Mouse (Mus musculus) neural tube, embryonic 12.5 days (tissue): Measurements from ENCODE around the gene Lrrc42. TPM values are rescaled to one million over a fixed set of nuclear protein-coding genes. Genes with fewer than 3 reads are reported as not detected.

Experiments
- ATAC-seq: fragments of 200-750 bp; cut with Nextera tagmentation; 2 replicates; pipeline ENCODE4 v1.8.0; 2017; ENCODE audit warnings: low read depth, mild to moderate bottlenecking, moderate TSS enrichment, moderate library complexity; ENCODE audit not compliant: low FRiP score
- H3K27ac ChIP-seq: fragments of 300-500 bp; sonication (generic); 2 replicates; pipeline ENCODE4 v1.5.1; 2016
- H3K27me3 ChIP-seq: fragments of 300-500 bp; sonication (generic); replicated peaks from 2 replicates; pipeline ENCODE4 v1.6.1; 2016; ENCODE audit warnings: mild to moderate bottlenecking
- H3K36me3 ChIP-seq: fragments of 300-500 bp; sonication (generic); 2 replicates; pipeline ENCODE4 v1.6.1; 2016; ENCODE audit warnings: mild to moderate bottlenecking
- H3K4me1 ChIP-seq: fragments of 300-500 bp; sonication (generic); 2 replicates; pipeline ENCODE4 v1.6.1; 2016
- H3K4me2 ChIP-seq: fragments of 300-500 bp; sonication (generic); replicated peaks from 2 replicates; pipeline ENCODE4 v1.6.1; 2016; ENCODE audit warnings: mild to moderate bottlenecking
- H3K4me3 ChIP-seq: fragments of 300-500 bp; sonication (generic); 2 replicates; pipeline ENCODE4 v1.5.1; 2016
- H3K9ac ChIP-seq: fragments of 300-500 bp; sonication (generic); 2 replicates; pipeline ENCODE4 v1.6.1; 2016; ENCODE audit warnings: mild to moderate bottlenecking
- H3K9me3 ChIP-seq: fragments of 300-500 bp; sonication (generic); 2 replicates; pipeline ENCODE4 v1.6.1; 2016; ENCODE audit warnings: mild to moderate bottlenecking
- WGBS: fragments of 180-500 bp; shearing (Covaris S2); methylation state at CpG from one replicate; pipeline ENCODE4 v1.1.7; 2016; 5-methylcytosine and 5-hydroxymethylcytosine counted together
- polyA plus RNA-seq: library from polyadenylated mRNA; unstranded; fragments of >200 nt; fragmentation: Nextera tagmentation; extraction: Ambion mirVana; gene quantifications from 2 replicates; pipeline ENCODE4 v1.2.1, GENCODE M21; 2016

The Lrrc42 gene
- polyA plus RNA-seq, 1 experiment from 2014 or later, result 66.3 TPM

DNA sequence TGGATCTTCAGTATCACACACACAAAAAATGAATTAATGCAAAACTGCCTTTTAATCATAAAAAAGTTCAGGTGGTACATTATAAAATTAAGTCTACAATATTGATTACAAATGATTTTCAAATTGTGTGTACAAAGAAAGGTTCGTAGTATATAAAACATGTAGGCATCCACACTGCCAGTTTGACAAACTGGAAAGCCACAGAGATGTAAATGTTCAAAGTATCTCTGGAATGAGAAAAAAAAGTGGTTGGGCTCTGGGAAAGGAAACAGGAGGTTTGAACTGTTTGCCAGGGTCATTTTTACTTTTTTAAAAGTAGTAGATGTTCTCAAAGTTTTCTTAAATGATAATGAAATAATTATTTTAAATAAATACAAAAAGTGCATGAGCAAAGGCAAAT, 7.3 kb downstream of the Lrrc42 start:
- Histone ChIP-seq H3K27ac (no peak overlapping the region), H3K4me1 (peaks cover 12% of the 10 kb centered on the region), H3K36me3 (peaks cover 21% of the 10 kb centered on the region), H3K4me3 (no peak overlapping the region), H3K9me3 (no peaks in the 10 kb centered on the region), H3K27me3 (no peaks in the 10 kb centered on the region), H3K4me2 (no peak overlapping the region), H3K9ac (no peak overlapping the region)
- 85% methylated on average over 1 of the region's 1 CpGs for WGBS
- no peak for ATAC-seq

DNA sequence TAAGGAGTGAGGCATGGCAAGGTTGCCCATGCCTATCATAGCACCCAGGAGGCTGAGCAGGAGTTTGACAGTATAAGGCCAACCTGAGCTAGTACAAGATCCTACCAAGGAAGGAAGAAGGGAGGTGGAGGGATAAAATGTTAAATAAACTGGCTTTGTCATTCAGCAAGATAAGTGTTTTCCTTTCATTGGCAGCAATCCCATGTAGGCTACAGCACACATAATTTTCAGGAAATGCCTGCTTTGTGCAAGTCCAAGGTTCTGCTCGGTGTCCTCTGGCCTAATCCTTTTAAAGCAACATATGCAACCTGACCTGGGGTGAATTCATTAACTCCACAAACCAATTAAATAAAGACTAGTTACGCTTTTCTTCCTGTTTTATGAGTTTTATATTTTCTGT, 8.0 kb downstream of the Lrrc42 start:
- WGBS, result 86% methylated on average over 2 of the region's 2 CpGs
- ATAC-seq, result no peak
- Histone ChIP-seq H3K36me3 (peaks cover 26% of the 10 kb centered on the region), H3K4me1 (peaks cover 12% of the 10 kb centered on the region), H3K4me3 (no peak overlapping the region), H3K27me3 (no peaks in the 10 kb centered on the region), H3K9ac (no peak overlapping the region), H3K9me3 (no peaks in the 10 kb centered on the region), H3K4me2 (no peak overlapping the region), H3K27ac (no peak overlapping the region)

- Histone ChIP-seq H3K27me3 (no peaks in the 10 kb centered on the region), H3K36me3 (peaks cover 41% of the 10 kb centered on the region), H3K4me2 (no peak overlapping the region), H3K4me1 (no peaks in the 10 kb centered on the region), H3K27ac (no peak overlapping the region), H3K9me3 (no peaks in the 10 kb centered on the region), H3K4me3 (no peak overlapping the region), H3K9ac (no peak overlapping the region)
- ATAC-seq, result no peak
- 88% methylated on average over 6 of the region's 6 CpGs for WGBS
These were observed 9.7 kb downstream of the Lrrc42 start for GRCm38 (mm10) chr4:107243365-107244333.

DNA sequence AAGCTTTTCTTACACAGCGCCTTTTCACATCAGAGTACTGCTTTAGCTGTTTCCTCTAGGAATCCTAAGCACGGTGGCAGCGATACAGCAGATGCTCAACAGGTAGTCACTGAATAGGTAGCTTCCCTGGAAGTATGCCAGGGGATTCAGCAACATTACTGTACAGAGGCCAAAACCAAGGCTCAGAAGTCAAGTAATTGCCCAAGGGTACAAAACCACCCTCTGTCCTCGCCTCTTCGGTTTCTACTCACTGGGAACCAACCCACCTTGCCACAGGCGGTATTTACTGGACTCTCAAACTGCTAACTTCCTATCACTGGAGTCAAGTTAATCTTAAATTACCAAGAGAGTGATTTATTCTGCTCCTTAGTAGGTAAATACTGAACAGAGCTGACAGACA, 13.1 kb downstream of the Lrrc42 start:
- Histone ChIP-seq H3K27me3 (no peaks in the 10 kb centered on the region), H3K9me3 (no peaks in the 10 kb centered on the region), H3K4me2 (no peak overlapping the region), H3K9ac (no peak overlapping the region), H3K27ac (no peak overlapping the region), H3K4me1 (no peaks in the 10 kb centered on the region), H3K4me3 (no peak overlapping the region), H3K36me3 (peaks cover 70% of the 10 kb centered on the region)
- 97% methylated on average over 6 of the region's 6 CpGs for WGBS
- ATAC-seq, result no peak

GRCm38 (mm10) chr4:107238253-107238652, 15.1 kb downstream of the Lrrc42 start:
- Histone ChIP-seq H3K4me3 (no peak overlapping the region), H3K4me1 (no peaks in the 10 kb centered on the region), H3K9me3 (no peaks in the 10 kb centered on the region), H3K27ac (no peak overlapping the region), H3K9ac (no peak overlapping the region), H3K4me2 (no peak overlapping the region), H3K36me3 (peaks cover 81% of the 10 kb centered on the region), H3K27me3 (no peaks in the 10 kb centered on the region)
- no peak for ATAC-seq
- WGBS, result 99% methylated on average over 2 of the region's 2 CpGs

- H3K4me2 ChIP-seq, result no peak overlapping the region
- WGBS, result 65% methylated on average over 3 of the region's 3 CpGs
- ATAC-seq, result no peak
- H3K9me3 ChIP-seq, result no peaks in the 10 kb centered on the region
- H3K36me3 ChIP-seq, result peaks cover 50% of the 10 kb centered on the region
- no peak overlapping the region for H3K9ac ChIP-seq
- H3K27ac ChIP-seq, result no peak overlapping the region
- no peaks in the 10 kb centered on the region for H3K27me3 ChIP-seq
- H3K4me3 ChIP-seq, result no peak overlapping the region
- no peaks in the 10 kb centered on the region for H3K4me1 ChIP-seq
These were observed 21.1 kb downstream of the Lrrc42 start for GRCm38 (mm10) chr4:107232219-107232618.

DNA sequence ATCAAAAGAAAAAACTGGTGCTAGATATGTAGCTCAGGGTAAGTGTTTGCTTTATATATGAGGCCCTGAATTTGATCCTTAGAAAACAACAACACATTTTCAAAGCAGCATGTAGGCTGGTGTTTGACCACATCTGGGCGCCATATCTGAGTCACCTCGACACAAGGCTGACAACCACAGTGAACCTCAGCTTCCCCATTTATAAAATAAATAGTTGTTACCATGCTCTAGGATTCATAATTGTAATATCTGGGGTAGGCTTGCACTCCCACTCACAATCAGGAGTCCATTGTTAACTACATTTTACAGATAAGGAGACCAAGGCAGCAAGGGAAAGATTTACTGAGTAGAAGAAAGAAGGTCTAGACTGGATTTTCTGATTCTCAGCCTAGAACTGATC, 27.0 kb downstream of the Lrrc42 start:
- H3K27me3 ChIP-seq, result no peaks in the 10 kb centered on the region
- no peaks in the 10 kb centered on the region for H3K9me3 ChIP-seq
- H3K4me3 ChIP-seq, result no peak overlapping the region
- no peaks in the 10 kb centered on the region for H3K4me1 ChIP-seq
- WGBS, result 90% methylated on average over 2 of the region's 2 CpGs
- H3K9ac ChIP-seq, result no peak overlapping the region
- no peak overlapping the region for H3K27ac ChIP-seq
- H3K36me3 ChIP-seq, result 0 out of 2 replicates have a peak, but pooled peaks cover 3% of the 10 kb centered on the region
- ATAC-seq, result no peak
- H3K4me2 ChIP-seq, result no peak overlapping the region

DNA sequence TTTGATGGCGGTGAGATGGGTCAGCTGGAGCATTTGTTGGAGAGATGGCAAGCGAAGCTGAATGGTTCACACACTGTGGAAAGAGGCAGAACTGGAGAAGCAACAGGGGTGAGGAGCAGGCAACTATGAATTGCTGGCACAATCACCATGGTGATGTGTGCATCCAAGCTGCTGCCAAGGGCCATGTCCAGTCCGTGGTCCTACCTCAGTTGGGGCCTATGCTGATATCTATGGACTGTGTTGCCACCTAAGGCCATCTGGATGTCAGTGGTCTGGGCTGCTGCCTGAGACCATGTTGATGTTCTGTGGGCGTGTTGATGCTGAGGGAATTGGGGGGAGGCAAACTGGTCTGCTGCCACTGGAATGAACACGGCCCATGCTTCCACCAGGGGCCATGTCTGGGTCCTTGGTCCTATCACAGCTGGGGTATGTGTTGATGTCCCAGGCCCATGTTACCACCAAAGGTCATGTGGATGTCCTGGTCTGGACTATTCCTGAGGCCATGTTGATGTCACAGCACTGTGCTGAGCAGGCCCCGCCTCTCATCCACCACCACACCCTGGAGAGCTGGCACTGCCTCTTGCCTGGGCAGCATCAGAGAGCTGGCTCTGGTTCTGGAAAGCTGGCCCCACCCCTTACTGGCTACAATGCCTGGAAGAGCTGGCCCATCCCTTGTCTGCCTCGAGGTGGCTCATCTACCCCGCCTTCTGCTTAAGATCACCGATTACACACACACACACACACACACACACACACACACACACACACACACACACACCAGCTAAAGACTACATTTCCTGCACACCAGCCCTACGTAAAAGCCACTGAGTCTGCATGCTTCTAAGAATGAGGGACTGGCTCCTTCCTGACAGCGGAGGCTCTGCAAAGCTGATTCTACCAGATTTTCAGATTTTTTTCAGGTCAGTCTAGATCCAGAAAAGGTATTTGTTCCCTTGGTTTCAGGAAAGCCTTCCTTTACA, 29.8 kb downstream of the Lrrc42 start:
- H3K36me3 ChIP-seq, result no peaks in the 10 kb centered on the region
- no peaks in the 10 kb centered on the region for H3K4me1 ChIP-seq
- no peaks in the 10 kb centered on the region for H3K27me3 ChIP-seq
- no peaks in the 10 kb centered on the region for H3K9me3 ChIP-seq
- H3K27ac ChIP-seq, result no peak overlapping the region
- H3K4me2 ChIP-seq, result no peak overlapping the region
- no peak for ATAC-seq
- H3K4me3 ChIP-seq, result no peak overlapping the region
- 85% methylated on average over 11 of the region's 11 CpGs for WGBS
- H3K9ac ChIP-seq, result no peak overlapping the region

GRCm38 (mm10) chr4:107221524-107221923, 31.8 kb downstream of the Lrrc42 start:
- Histone ChIP-seq H3K27ac (no peak overlapping the region), H3K4me2 (no peak overlapping the region), H3K9ac (no peak overlapping the region), H3K27me3 (no peaks in the 10 kb centered on the region), H3K9me3 (no peaks in the 10 kb centered on the region), H3K4me1 (no peaks in the 10 kb centered on the region), H3K4me3 (no peak overlapping the region), H3K36me3 (no peaks in the 10 kb centered on the region)
- 93% methylated on average over 5 of the region's 5 CpGs for WGBS
- no peak for ATAC-seq

DNA sequence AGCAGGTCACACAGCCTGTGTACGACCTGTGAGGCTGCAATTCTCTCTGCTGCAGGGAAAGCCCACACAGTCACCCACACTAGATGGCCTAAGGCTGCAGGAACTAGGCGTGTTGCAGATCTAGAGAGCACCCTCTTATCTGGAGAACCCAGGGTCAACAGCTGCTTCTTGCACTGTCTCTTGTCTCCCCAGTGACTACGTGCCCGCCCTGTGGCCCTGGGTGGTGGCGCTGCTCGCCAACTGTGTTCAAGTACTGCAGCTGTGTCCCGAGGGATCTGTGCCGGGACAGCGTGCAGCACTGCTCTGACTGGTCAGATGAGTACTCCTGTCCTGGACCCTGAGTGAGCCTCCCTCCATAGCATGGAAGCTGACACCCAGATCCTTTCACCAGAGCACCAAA, 35.8 kb downstream of the Lrrc42 start:
- Histone ChIP-seq H3K27me3 (no peaks in the 10 kb centered on the region), H3K4me3 (no peak overlapping the region), H3K27ac (no peak overlapping the region), H3K9ac (no peak overlapping the region), H3K4me1 (no peaks in the 10 kb centered on the region), H3K9me3 (no peaks in the 10 kb centered on the region), H3K4me2 (no peak overlapping the region), H3K36me3 (no peaks in the 10 kb centered on the region)
- WGBS, result 89% methylated on average over 9 of the region's 9 CpGs
- 0 out of 2 replicates have a peak, but pooled peaks have one; percentile 17 for ATAC-seq

GRCm38 (mm10) chr4:107213279-107214011, 39.9 kb downstream of the Lrrc42 start:
- H3K9ac ChIP-seq, result no peak overlapping the region
- H3K27me3 ChIP-seq, result no peaks in the 10 kb centered on the region
- H3K36me3 ChIP-seq, result peaks cover 7% of the 10 kb centered on the region; the same call in 1 of the 2 replicates
- no peak overlapping the region for H3K4me2 ChIP-seq
- H3K4me3 ChIP-seq, result no peak overlapping the region
- H3K4me1 ChIP-seq, result no peaks in the 10 kb centered on the region
- no peak overlapping the region for H3K27ac ChIP-seq
- no peak for ATAC-seq
- no peaks in the 10 kb centered on the region for H3K9me3 ChIP-seq
- WGBS, result 75% methylated on average over 12 of the region's 12 CpGs
